Mouse (Mus musculus) heart, embryonic 15.5 days (tissue): Measurements from ENCODE around the gene BC067074. TPM values are rescaled to one million over a fixed set of nuclear protein-coding genes. Genes with fewer than 3 reads are reported as not detected.
A peak's percentile ranks its signal among the peaks of the same experiment; 100 is the strongest.

Experiments
- ATAC-seq: fragments of 200-750 bp; cut with Nextera tagmentation; replicated peaks from 2 replicates; pipeline ENCODE4 v1.8.0; 2017; ENCODE audit warnings: low read depth, moderate TSS enrichment; ENCODE audit not compliant: insufficient number of reproducible peaks, insufficient read depth, low FRiP score
- H3K27ac ChIP-seq: fragments of 300-500 bp; sonication (generic); 2 replicates; pipeline ENCODE4 v1.5.1; 2015; ENCODE audit warnings: mild to moderate bottlenecking, inconsistent platforms
- H3K27me3 ChIP-seq: fragments of 300-500 bp; sonication (generic); 2 replicates; pipeline ENCODE4 v1.6.1; 2015; ENCODE audit warnings: inconsistent platforms
- H3K36me3 ChIP-seq: fragments of 300-500 bp; sonication (generic); 2 replicates; pipeline ENCODE4 v1.6.1; 2015; ENCODE audit warnings: mild to moderate bottlenecking, inconsistent platforms
- H3K4me1 ChIP-seq: fragments of 300-500 bp; sonication (generic); replicated peaks from 2 replicates; pipeline ENCODE4 v1.6.1; 2015; ENCODE audit warnings: inconsistent platforms
- H3K4me2 ChIP-seq: fragments of 300-500 bp; sonication (generic); 2 replicates; pipeline ENCODE4 v1.6.1; 2015; ENCODE audit warnings: inconsistent platforms, mild to moderate bottlenecking, moderate library complexity
- H3K4me3 ChIP-seq: fragments of 300-500 bp; sonication (generic); 2 replicates; pipeline ENCODE4 v1.5.1; 2015; ENCODE audit warnings: mild to moderate bottlenecking, inconsistent platforms
- H3K9ac ChIP-seq: fragments of 300-500 bp; sonication (generic); 2 replicates; pipeline ENCODE4 v1.6.1; 2015; ENCODE audit warnings: mild to moderate bottlenecking, inconsistent platforms
- H3K9me3 ChIP-seq: fragments of 300-500 bp; sonication (generic); replicated peaks from 2 replicates; pipeline ENCODE4 v1.6.1; 2016; ENCODE audit warnings: inconsistent platforms
- WGBS: fragments of 180-500 bp; shearing (Covaris S2); methylation state at CpG from one replicate; pipeline ENCODE4 v1.1.7; 2015; ENCODE audit warnings: mixed read lengths; 5-methylcytosine and 5-hydroxymethylcytosine counted together
- polyA plus RNA-seq: library from polyadenylated mRNA; unstranded; fragments of >200 nt; fragmentation: Nextera tagmentation; extraction: Ambion mirVana; gene quantifications from 2 replicates; pipeline ENCODE4 v1.2.1, GENCODE M21; 2015

BC067074 gene
- polyA plus RNA-seq, 1 experiment from 2014 or later = 2.2 TPM

GRCm38 (mm10) chr13:113271189-113271588 is 21.8 kb upstream of the BC067074 start:
- no peak for ATAC-seq
- Histone ChIP-seq H3K27ac (no peak overlapping the region), H3K4me1 (0 out of 2 replicates have a peak, but pooled peaks cover 3% of the 10 kb centered on the region), H3K4me3 (no peak overlapping the region), H3K4me2 (no peak overlapping the region), H3K27me3 (no peaks in the 10 kb centered on the region), H3K9ac (no peak overlapping the region), H3K9me3 (no peaks in the 10 kb centered on the region), H3K36me3 (no peaks in the 10 kb centered on the region)
- WGBS = 83% methylated on average over 8 of the region's 8 CpGs

- ATAC-seq = no peak
- H3K36me3 ChIP-seq = no peaks in the 10 kb centered on the region
- H3K9ac ChIP-seq = no peak overlapping the region
- H3K27ac ChIP-seq = no peak overlapping the region
- H3K4me2 ChIP-seq = no peak overlapping the region
- H3K4me3 ChIP-seq = no peak overlapping the region
- no peaks in the 10 kb centered on the region for H3K9me3 ChIP-seq
- no peaks in the 10 kb centered on the region for H3K4me1 ChIP-seq
- peaks cover 4% of the 10 kb centered on the region; the same call in 1 of the 2 replicates for H3K27me3 ChIP-seq
- 82% methylated on average over 7 of the region's 7 CpGs for WGBS
Measured at GRCm38 (mm10) chr13:113287141-113287540, 5.8 kb upstream of the BC067074 start.

DNA sequence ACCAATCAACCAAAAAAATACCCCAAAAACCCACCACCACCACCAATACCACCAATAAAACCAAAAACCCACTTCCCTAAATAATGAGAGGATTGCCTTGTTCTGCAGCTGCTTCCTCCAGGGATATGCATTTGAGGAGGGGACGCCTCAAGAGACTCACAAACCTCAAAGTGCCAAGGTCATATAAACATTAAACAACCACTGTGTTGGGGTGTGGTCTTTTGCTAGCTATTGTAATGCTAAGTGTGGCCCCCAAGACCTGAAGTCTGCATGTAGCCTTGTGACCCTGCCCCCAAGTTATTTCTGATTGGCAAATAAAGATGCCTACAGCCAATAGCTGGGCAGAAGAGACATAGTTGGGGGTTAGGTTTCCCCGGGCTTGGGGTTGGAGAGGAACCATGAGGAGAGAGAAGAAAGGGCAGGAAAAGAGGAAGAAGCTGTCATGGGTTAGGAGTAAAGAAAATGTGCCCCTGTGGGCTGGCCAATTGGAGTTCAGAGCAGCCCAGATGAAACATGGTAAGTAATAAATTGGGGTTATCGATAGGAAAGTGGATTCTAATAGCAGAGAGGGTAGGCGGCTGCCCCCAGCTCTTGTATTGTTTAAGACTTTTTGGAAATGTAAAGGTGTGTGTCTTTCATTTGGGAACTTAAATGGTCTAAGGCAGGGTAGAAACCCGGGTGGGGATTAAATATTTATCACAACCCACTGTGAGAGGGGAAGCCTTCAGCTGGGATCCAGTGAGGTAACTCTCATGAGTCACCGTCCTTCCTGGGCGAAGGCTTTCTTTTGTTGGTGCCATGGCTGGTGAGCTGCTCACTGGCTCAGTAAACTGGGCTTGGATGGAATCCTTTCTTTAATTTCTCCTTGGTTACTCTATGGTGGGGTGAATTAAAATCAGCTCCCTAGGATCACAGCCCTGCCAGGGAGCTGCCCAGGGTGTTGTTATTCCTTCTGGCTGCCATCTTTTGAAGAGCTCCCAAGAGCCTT is 4.5 kb upstream of the BC067074 start:
- no peak overlapping the region for H3K4me3 ChIP-seq
- peaks cover 7% of the 10 kb centered on the region; the same call in 1 of the 2 replicates for H3K27me3 ChIP-seq
- no peak for ATAC-seq
- H3K9me3 ChIP-seq = no peaks in the 10 kb centered on the region
- 76% methylated on average over 7 of the region's 7 CpGs for WGBS
- no peak overlapping the region for H3K27ac ChIP-seq
- H3K9ac ChIP-seq = no peak overlapping the region
- no peaks in the 10 kb centered on the region for H3K36me3 ChIP-seq
- H3K4me2 ChIP-seq = no peak overlapping the region
- H3K4me1 ChIP-seq = peaks cover 5% of the 10 kb centered on the region

GRCm38 (mm10) chr13:113289760-113290159 is 3.2 kb upstream of the BC067074 start:
- Histone ChIP-seq H3K9ac (no peak overlapping the region), H3K27me3 (peaks cover 7% of the 10 kb centered on the region; the same call in 1 of the 2 replicates), H3K9me3 (no peaks in the 10 kb centered on the region), H3K27ac (no peak overlapping the region), H3K36me3 (no peaks in the 10 kb centered on the region), H3K4me2 (no peak overlapping the region), H3K4me1 (peaks cover 6% of the 10 kb centered on the region), H3K4me3 (no peak overlapping the region)
- ATAC-seq = no peak
- 76% methylated on average over 4 of the region's 4 CpGs for WGBS

DNA sequence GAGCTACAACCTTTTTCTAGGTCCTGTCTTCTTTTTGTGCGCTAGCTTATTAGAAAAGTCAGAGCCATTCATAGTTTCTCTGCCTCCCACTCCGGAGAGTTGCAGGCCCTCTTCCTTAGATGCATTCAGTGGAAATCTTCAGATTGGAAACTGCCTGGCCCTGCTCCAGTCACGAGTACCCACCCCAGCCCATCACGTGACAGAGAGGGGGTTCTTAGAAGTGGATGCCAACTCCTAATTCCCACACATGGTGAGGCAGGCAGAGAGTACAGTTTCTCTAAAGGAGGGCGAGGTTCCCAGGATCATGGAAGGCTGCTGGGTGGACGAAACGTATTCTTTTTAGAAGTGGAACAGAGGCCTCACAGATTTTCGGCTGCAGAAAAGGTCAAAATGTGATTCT is 958 bp upstream of the BC067074 start:
- 88% methylated on average over 8 of the region's 8 CpGs for WGBS
- Histone ChIP-seq H3K9ac (no peak overlapping the region), H3K27ac (no peak overlapping the region), H3K36me3 (no peaks in the 10 kb centered on the region), H3K4me3 (no peak overlapping the region), H3K27me3 (peaks cover 7% of the 10 kb centered on the region; the same call in 1 of the 2 replicates), H3K4me2 (no peak overlapping the region), H3K4me1 (peaks cover 12% of the 10 kb centered on the region), H3K9me3 (no peaks in the 10 kb centered on the region)
- no peak for ATAC-seq

DNA sequence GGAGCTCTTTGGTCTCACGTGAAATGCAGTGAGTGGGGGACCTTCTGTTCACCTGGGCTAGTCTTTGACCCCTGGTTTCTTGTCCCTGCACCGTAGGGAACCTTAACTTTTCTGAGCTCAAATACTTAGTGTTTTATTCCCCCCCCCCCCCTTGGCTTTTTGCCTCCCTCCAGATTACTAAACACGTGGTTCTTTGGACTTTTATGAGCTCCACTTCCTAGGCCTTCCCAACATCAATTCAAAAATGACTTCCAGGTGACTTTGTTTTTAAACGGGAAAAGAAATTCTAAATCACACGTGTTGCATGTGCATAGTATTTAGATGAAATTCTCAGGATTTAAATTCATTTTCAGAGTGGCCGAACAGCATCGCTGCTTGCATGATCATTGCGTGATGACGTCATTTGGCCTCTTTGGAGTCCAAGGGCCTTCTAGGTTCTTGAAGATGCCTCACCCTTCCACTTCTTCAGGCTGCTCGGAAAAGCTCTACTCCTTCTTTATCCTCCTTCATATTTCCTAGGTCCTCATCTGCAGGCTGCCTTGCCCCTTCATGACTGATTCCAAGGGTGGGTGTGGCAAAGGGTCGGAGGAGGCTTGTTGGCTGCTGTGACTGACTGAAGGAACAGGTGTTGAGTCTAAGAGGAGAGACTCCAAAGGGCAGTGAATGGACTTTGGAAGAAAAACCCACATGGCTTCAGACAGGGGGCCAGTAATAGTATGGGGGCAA is 911 bp downstream of the BC067074 start:
- no peaks in the 10 kb centered on the region for H3K9me3 ChIP-seq
- no peak overlapping the region for H3K9ac ChIP-seq
- peak overlapping the region; percentile 96 for H3K4me2 ChIP-seq
- H3K36me3 ChIP-seq = no peaks in the 10 kb centered on the region
- ATAC-seq = no peak
- H3K4me3 ChIP-seq = peak overlapping the region; percentile 77
- 61% methylated on average over 11 of the region's 11 CpGs for WGBS
- H3K4me1 ChIP-seq = peaks cover 12% of the 10 kb centered on the region
- H3K27me3 ChIP-seq = peaks cover 7% of the 10 kb centered on the region; the same call in 1 of the 2 replicates
- H3K27ac ChIP-seq = no peak overlapping the region; the same call in 1 of the 2 replicates

DNA sequence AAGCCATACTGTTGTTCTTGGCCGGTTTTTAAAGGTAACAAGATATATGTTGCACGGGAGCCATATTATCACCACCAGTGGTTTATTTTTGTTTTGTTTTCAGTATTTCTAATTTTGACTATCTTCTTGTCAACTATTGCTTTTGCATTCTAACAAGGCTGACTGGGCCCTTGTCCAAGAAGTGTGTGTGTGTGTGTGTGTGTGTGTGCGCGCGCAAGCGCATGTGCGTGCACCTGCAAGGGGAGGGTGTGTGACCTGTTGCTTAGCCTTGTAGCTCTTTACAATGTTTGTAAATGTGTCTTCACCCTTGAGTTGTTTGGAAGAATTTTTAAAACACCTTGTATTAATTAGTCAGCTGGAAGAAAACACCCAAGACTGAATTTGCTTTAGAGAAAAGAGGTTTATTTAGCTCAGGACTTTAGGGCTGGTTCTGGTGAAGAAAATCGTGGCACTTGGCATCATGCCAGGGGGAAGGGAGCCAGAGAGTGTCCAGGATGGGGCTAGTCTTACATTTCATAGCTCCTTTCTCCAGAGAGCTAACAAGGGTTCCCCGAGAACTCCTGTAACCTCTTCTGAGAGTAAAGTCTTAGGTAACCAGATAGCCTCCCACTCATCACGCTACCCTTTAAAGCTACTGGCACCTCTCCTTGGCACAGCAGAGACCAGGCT is 3.0 kb downstream of the BC067074 start:
- H3K27me3 ChIP-seq = peaks cover 7% of the 10 kb centered on the region; the same call in 1 of the 2 replicates
- no peak for ATAC-seq
- no peaks in the 10 kb centered on the region for H3K36me3 ChIP-seq
- no peak overlapping the region for H3K9ac ChIP-seq
- no peak overlapping the region for H3K4me2 ChIP-seq
- H3K4me1 ChIP-seq = peaks cover 12% of the 10 kb centered on the region
- WGBS = 74% methylated on average over 10 of the region's 10 CpGs
- H3K9me3 ChIP-seq = no peaks in the 10 kb centered on the region
- no peak overlapping the region for H3K27ac ChIP-seq
- H3K4me3 ChIP-seq = no peak overlapping the region

DNA sequence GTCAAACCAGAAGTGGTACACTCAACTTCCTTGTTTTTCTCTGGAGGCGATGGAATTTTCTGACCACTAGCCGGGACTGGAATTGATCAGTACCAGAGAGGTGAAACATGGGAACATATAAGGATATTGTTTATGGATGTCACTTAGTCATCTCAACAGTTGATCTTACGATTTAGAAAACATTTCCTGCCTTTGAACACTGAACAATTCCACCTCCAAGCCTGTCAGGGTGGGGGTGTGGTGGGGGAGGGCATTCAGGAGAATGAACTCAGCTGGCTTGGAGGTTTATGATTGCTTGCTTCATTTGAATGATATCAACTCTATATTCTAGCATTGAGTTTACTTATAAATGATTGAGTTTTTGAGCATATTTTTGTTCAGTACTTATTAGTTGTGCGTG is 13.6 kb downstream of the BC067074 start:
- ATAC-seq = no peak
- no peak overlapping the region for H3K9ac ChIP-seq
- H3K9me3 ChIP-seq = no peaks in the 10 kb centered on the region
- no peak overlapping the region for H3K27ac ChIP-seq
- no peaks in the 10 kb centered on the region for H3K36me3 ChIP-seq
- WGBS = 86% methylated on average over 4 of the region's 4 CpGs
- no peak overlapping the region for H3K4me3 ChIP-seq
- H3K4me1 ChIP-seq = no peaks in the 10 kb centered on the region
- no peaks in the 10 kb centered on the region for H3K27me3 ChIP-seq
- no peak overlapping the region for H3K4me2 ChIP-seq

DNA sequence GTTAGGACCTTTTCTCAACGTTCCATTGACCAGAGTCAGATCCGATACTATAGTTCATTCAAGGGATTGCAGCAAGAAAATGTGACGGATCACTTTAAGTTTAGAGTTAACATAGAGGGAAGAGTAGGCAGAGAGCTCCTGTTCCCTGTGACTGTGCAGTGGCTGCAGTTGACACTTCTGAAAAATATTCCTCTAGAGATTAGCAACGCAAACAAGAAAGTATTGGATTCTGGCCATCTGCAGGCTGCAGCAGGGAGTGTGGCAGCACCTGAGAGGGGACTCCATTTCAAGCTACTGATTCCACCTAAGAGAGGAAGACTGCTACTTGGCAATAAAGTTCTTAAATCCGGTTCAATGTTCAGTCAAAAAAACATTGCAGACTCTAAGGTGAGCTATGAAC is 26.6 kb downstream of the BC067074 start:
- Histone ChIP-seq H3K4me2 (no peak overlapping the region), H3K9ac (no peak overlapping the region), H3K36me3 (no peaks in the 10 kb centered on the region), H3K9me3 (no peaks in the 10 kb centered on the region), H3K4me1 (no peaks in the 10 kb centered on the region), H3K27me3 (no peaks in the 10 kb centered on the region), H3K27ac (no peak overlapping the region), H3K4me3 (no peak overlapping the region)
- ATAC-seq = no peak
- WGBS = 73% methylated on average over 5 of the region's 5 CpGs

DNA sequence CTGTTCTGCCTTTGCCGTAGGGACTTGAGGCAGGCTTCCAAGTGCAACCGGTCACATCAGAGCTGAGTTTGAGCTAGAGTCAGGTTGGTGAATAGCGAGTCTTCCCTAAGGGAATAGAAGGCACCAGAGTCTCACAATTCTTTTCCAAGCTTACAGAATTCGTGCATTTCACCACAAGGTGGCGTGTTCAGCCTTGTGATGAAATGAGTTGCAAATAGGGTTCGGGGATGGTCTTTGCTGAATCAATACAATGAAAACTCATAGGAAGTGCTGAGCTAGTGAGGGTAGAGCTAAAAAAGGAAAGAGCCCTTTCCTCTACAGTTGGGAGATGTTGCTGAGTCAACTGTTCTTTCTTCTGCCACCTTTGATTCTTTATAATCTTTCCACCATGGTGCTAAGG is 29.0 kb downstream of the BC067074 start:
- Histone ChIP-seq H3K9ac (no peak overlapping the region), H3K4me3 (no peak overlapping the region), H3K4me1 (no peaks in the 10 kb centered on the region), H3K4me2 (no peak overlapping the region), H3K9me3 (no peaks in the 10 kb centered on the region), H3K27me3 (no peaks in the 10 kb centered on the region), H3K36me3 (no peaks in the 10 kb centered on the region), H3K27ac (no peak overlapping the region)
- no peak for ATAC-seq
- 17% methylated on average over 6 of the region's 6 CpGs for WGBS

GRCm38 (mm10) chr13:113324241-113324640 is 31.3 kb downstream of the BC067074 start:
- Histone ChIP-seq H3K4me2 (no peak overlapping the region), H3K9me3 (no peaks in the 10 kb centered on the region), H3K9ac (no peak overlapping the region), H3K27ac (no peak overlapping the region), H3K4me1 (no peaks in the 10 kb centered on the region), H3K27me3 (no peaks in the 10 kb centered on the region), H3K36me3 (no peaks in the 10 kb centered on the region), H3K4me3 (no peak overlapping the region)
- WGBS = 78% methylated on average over 3 of the region's 3 CpGs
- ATAC-seq = no peak
